Mouse (Mus musculus) midbrain, embryonic 10.5 days (tissue): ENCODE data around the gene Setd3. TPM values are rescaled to one million over a fixed set of nuclear protein-coding genes. Genes with fewer than 3 reads are reported as not detected.

Source experiments
- DNase-seq: peaks from one replicate; pipeline ENCODE4 v3.0.0-alpha.2; 2017; ENCODE audit warnings: low spot score
- H3K27ac ChIP-seq: fragments of 300-500 bp; sonication (generic); replicated peaks from 2 replicates; pipeline ENCODE4 v1.5.1; 2016; ENCODE audit warnings: mild to moderate bottlenecking
- H3K27me3 ChIP-seq: fragments of 300-500 bp; sonication (generic); 2 replicates; pipeline ENCODE4 v1.6.1; 2016; ENCODE audit warnings: low read depth, mild to moderate bottlenecking; ENCODE audit not compliant: poor library complexity, severe bottlenecking
- H3K36me3 ChIP-seq: fragments of 300-500 bp; sonication (generic); 2 replicates; pipeline ENCODE4 v1.6.1; 2016; ENCODE audit warnings: mild to moderate bottlenecking, moderate library complexity
- H3K4me1 ChIP-seq: fragments of 300-500 bp; sonication (generic); 2 replicates; pipeline ENCODE4 v1.6.1; 2016
- H3K4me3 ChIP-seq: fragments of 300-500 bp; sonication (generic); 2 replicates; pipeline ENCODE4 v1.5.1; 2016; ENCODE audit warnings: mild to moderate bottlenecking, moderate library complexity
- H3K9me3 ChIP-seq: fragments of 300-500 bp; sonication (generic); replicated peaks from 2 replicates; pipeline ENCODE4 v1.6.1; 2016; ENCODE audit warnings: mild to moderate bottlenecking
- WGBS: fragments of 180-500 bp; shearing (Covaris S2); methylation state at CpG from one replicate; pipeline ENCODE4 v1.1.7; 2016; 5-methylcytosine and 5-hydroxymethylcytosine counted together
- polyA plus RNA-seq: library from polyadenylated mRNA; unstranded; fragments of >200 nt; fragmentation: Nextera tagmentation; extraction: Ambion mirVana; gene quantifications from 2 replicates; pipeline ENCODE4 v1.2.1, GENCODE M21; 2016

Gene Setd3
- polyA plus RNA-seq, 1 experiment from 2014 or later, result 77.9 TPM

GRCm38 (mm10) chr12:108078122-108078752 is 100.9 kb downstream of the Setd3 start:
- DNase-seq, result no peak
- H3K27me3 ChIP-seq, result no peaks in the 10 kb centered on the region
- H3K4me1 ChIP-seq, result no peaks in the 10 kb centered on the region
- WGBS, result 75% methylated on average over 10 of the region's 10 CpGs
- no peak overlapping the region for H3K4me3 ChIP-seq
- no peaks in the 10 kb centered on the region for H3K9me3 ChIP-seq
- no peaks in the 10 kb centered on the region for H3K36me3 ChIP-seq
- H3K27ac ChIP-seq, result no peak overlapping the region; the same call in 1 of the 2 replicates

GRCm38 (mm10) chr12:108072907-108073306 is 106.2 kb downstream of the Setd3 start:
- Histone ChIP-seq H3K27ac (no peak overlapping the region), H3K36me3 (no peaks in the 10 kb centered on the region), H3K9me3 (no peaks in the 10 kb centered on the region), H3K4me1 (peaks cover 12% of the 10 kb centered on the region; the same call in 1 of the 2 replicates), H3K27me3 (no peaks in the 10 kb centered on the region), H3K4me3 (no peak overlapping the region)
- no peak for DNase-seq
- WGBS, result 70% methylated on average over 5 of the region's 5 CpGs

- no peaks in the 10 kb centered on the region for H3K27me3 ChIP-seq
- peaks cover 12% of the 10 kb centered on the region; the same call in 1 of the 2 replicates for H3K4me1 ChIP-seq
- H3K36me3 ChIP-seq, result no peaks in the 10 kb centered on the region
- no peak overlapping the region for H3K4me3 ChIP-seq
- H3K9me3 ChIP-seq, result no peaks in the 10 kb centered on the region
- 78% methylated on average over 21 of the region's 21 CpGs for WGBS
- no peak for DNase-seq
- H3K27ac ChIP-seq, result peak overlapping the region; percentile 3; the same call in 1 of the 2 replicates
These were observed 108.1 kb downstream of the Setd3 start for GRCm38 (mm10) chr12:108070685-108071662.

GRCm38 (mm10) chr12:108069504-108069903 is 109.6 kb downstream of the Setd3 start:
- Histone ChIP-seq H3K36me3 (no peaks in the 10 kb centered on the region), H3K4me1 (peaks cover 18% of the 10 kb centered on the region), H3K9me3 (no peaks in the 10 kb centered on the region), H3K27ac (no peak overlapping the region), H3K27me3 (no peaks in the 10 kb centered on the region), H3K4me3 (no peak overlapping the region)
- 70% methylated on average over 6 of the region's 6 CpGs for WGBS
- DNase-seq, result no peak

- Histone ChIP-seq H3K27ac (no peak overlapping the region), H3K36me3 (no peaks in the 10 kb centered on the region), H3K4me1 (peaks cover 27% of the 10 kb centered on the region), H3K9me3 (no peaks in the 10 kb centered on the region), H3K27me3 (no peaks in the 10 kb centered on the region), H3K4me3 (no peak overlapping the region)
- WGBS, result 86% methylated on average over 13 of the region's 13 CpGs
- DNase-seq, result no peak
These were observed 111.2 kb downstream of the Setd3 start for GRCm38 (mm10) chr12:108067811-108068375.

GRCm38 (mm10) chr12:108067231-108067630 is 111.9 kb downstream of the Setd3 start:
- Histone ChIP-seq H3K9me3 (no peaks in the 10 kb centered on the region), H3K27ac (no peak overlapping the region), H3K4me3 (no peak overlapping the region), H3K36me3 (no peaks in the 10 kb centered on the region), H3K4me1 (peaks cover 27% of the 10 kb centered on the region), H3K27me3 (no peaks in the 10 kb centered on the region)
- WGBS, result 86% methylated on average over 3 of the region's 3 CpGs
- no peak for DNase-seq

- Histone ChIP-seq H3K4me3 (no peak overlapping the region), H3K27ac (peak overlapping the region; percentile 73), H3K9me3 (0 out of 2 replicates have a peak, but pooled peaks cover under 1% of the 10 kb centered on the region), H3K27me3 (no peaks in the 10 kb centered on the region), H3K36me3 (no peaks in the 10 kb centered on the region), H3K4me1 (peaks cover 15% of the 10 kb centered on the region)
- DNase-seq, result no peak
- WGBS, result 65% methylated on average over 9 of the region's 9 CpGs
These were observed 114.6 kb downstream of the Setd3 start for GRCm38 (mm10) chr12:108064396-108064998.

GRCm38 (mm10) chr12:108063986-108064385 is 115.1 kb downstream of the Setd3 start:
- H3K9me3 ChIP-seq, result 0 out of 2 replicates have a peak, but pooled peaks cover 4% of the 10 kb centered on the region
- no peaks in the 10 kb centered on the region for H3K36me3 ChIP-seq
- peak overlapping the region; percentile 73 for H3K27ac ChIP-seq
- H3K4me1 ChIP-seq, result peaks cover 15% of the 10 kb centered on the region
- H3K4me3 ChIP-seq, result no peak overlapping the region
- 26% methylated on average over 6 of the region's 6 CpGs for WGBS
- DNase-seq, result no peak
- no peaks in the 10 kb centered on the region for H3K27me3 ChIP-seq

GRCm38 (mm10) chr12:108062137-108062536 is 117.0 kb downstream of the Setd3 start:
- Histone ChIP-seq H3K27me3 (no peaks in the 10 kb centered on the region), H3K27ac (no peak overlapping the region), H3K4me3 (no peak overlapping the region), H3K36me3 (no peaks in the 10 kb centered on the region), H3K9me3 (0 out of 2 replicates have a peak, but pooled peaks cover 4% of the 10 kb centered on the region), H3K4me1 (peaks cover 15% of the 10 kb centered on the region)
- WGBS, result 86% methylated on average over 5 of the region's 5 CpGs
- DNase-seq, result no peak

GRCm38 (mm10) chr12:108061661-108062060 is 117.5 kb downstream of the Setd3 start:
- Histone ChIP-seq H3K9me3 (0 out of 2 replicates have a peak, but pooled peaks cover 4% of the 10 kb centered on the region), H3K36me3 (no peaks in the 10 kb centered on the region), H3K4me3 (no peak overlapping the region), H3K27ac (no peak overlapping the region), H3K27me3 (no peaks in the 10 kb centered on the region), H3K4me1 (peaks cover 15% of the 10 kb centered on the region)
- 82% methylated on average over 7 of the region's 7 CpGs for WGBS
- no peak for DNase-seq
